Mouse (Mus musculus) monocyte, adult 59 days (primary cell): Measurements from ENCODE around the gene En2. TPM values are rescaled to one million over a fixed set of nuclear protein-coding genes. Genes with fewer than 3 reads are reported as not detected.

Experiments
- total RNA-seq, 2 experiments: library from RNA; stranded (reverse); gene quantifications; one replicate each; pipeline ENCODE4 v1.2.4; 2023

The En2 gene
- not detected for total RNA-seq

GRCm38 (mm10) chr5:28165358-28166255 is at the start of gene En2:
Gene En2 (plus strand): TSS chr5:28165694.

Other genes with a start within 250 kb of the En2 start
- gene Insig1, start 94.3 kb upstream of the En2 start, total RNA-seq: 100 to 1,000 TPM; 212 to 219 TPM
- gene Cnpy1, start 80.1 kb downstream of the En2 start, total RNA-seq: not detected
- 10 to 100 TPM; 86.9 to 87.1 TPM for gene Rbm33, start 151.4 kb downstream of the En2 start, total RNA-seq